Mouse (Mus musculus) testis, adult 2 months (tissue): ENCODE measurements around the gene Plppr3.

Source experiments
- CTCF ChIP-seq: fragments of 200-500 bp; IDR thresholded peaks from 2 replicates; pipeline ENCODE4 v1.5.1; 2012; ENCODE audit warnings: low read depth, mild to moderate bottlenecking, inconsistent platforms, low read length, moderate library complexity; ENCODE audit not compliant: control insufficient read depth, insufficient read depth, insufficient replicate concordance
- POLR2A ChIP-seq: fragments of 200-500 bp; IDR thresholded peaks from 2 replicates; pipeline ENCODE4 v1.6.1; 2012; ENCODE audit warnings: low read depth, mild to moderate bottlenecking, inconsistent platforms, low read length, moderate library complexity; ENCODE audit not compliant: control insufficient read depth

DNA sequence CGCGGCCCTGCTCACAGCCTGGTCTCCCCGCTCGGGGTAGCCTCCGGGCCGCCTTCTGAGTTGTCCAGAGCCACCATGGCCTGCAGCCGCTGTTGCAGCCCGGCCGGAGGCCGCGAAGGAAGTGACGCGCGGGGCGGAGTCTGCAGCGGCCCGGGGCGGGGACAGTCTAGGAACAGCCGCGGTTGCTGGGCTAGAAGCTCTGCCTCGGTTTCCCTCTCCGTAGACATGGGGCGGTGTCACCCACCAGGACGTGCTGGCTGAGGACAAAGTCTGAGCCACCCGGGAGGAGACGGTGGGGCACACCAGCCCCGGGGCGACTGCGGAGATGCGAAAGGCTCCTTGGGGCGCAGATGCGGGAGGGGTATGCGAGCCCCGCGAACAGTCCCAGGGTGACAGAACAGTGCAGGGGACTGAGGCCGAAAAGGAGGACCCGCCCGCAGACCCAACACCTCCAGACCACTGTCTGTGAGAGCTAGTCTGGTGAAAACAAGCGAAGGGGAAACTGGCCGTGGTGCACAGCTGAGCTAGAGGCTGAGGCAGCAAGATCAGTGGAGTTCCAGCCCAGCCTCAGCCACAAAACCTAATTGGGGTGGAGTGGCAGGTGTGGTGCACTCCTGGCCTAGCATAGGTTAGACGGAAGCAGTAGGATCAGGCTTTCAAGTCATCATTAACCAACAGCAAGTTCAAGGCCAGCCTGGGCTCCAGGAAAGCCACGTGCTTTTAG is 42.5 kb upstream of the Plppr3 start, which contains the start of gene Kiss1r:
- TF ChIP-seq POLR2A (peak; percentile 66), CTCF (no peak)
